Mouse (Mus musculus): ENCODE measurements around the gene Tapt1.

DNA sequence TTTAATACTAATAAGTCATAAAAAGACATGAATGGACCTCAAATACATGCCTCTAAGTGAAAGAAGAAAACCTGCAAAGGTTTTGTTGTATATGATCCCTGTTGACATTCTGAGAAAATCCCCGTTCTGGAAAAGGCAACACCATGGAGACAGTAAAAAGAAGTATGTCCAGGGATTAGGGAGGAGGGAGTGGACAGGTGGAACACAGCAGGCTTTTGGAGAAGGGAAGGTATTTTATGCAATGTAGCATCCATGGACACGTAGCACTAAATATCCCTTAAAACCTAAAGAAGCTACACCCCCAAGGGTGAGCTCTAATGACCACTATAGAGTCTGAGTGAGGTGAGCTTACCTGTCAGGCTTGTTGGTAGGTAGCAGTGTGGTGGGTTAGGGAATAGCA is 67.2 kb downstream of the Tapt1 start:
- no peak for TF ChIP-seq GATA1 (IDR thresholded peaks at IDR 0.05; ENCODE audit: borderline replicate concordance, low read length)
- TF ChIP-seq FLI1 (IDR thresholded peaks at IDR 0.05; ENCODE audit: low read length) = no peak
